In the genomic region with DNA sequence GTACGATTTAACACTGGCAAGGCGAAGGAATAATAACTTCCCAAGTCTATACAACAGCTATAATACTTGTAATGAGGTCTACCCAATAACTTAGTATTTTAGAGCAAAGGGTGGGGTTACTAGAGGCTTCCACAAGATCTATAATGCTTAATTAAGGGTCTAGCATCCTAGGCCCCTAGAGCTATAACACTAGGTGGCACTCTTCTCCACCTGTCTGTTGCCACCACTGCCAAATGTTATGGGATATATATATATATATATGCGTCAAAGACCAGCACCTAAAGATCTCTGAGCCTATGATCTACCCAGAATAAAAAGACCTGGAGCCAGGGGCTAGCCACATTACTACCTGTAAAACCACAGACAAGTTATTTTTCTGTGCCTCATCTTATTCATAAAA, we compare ENCODE assay signal across 14 mouse cellular contexts. TPM values are rescaled to one million over a fixed set of nuclear protein-coding genes. Genes with fewer than 3 reads are reported as not detected.
DNase-seq lines count a peak whose midpoint lies in the region; ATAC-seq and TF ChIP-seq lines count a peak whose summit lies in the region.
"Had no signal": no experiment of that assay in that cellular context is flagged by ENCODE, and none has a peak within 500 bp of the region (broad histone marks: within the 10 kb centered on the region; RNA-seq: fewer than 3 reads in every experiment).

No protein-coding gene starts in this region.

- H3K36me3 ChIP-seq in forebrain, embryonic 14.5 days (ENCODE audit: control insufficient read depth, insufficient read depth, low read length) = no peaks in the 10 kb centered on the region
- no peaks in the 10 kb centered on the region for H3K36me3 ChIP-seq in forebrain, embryonic 11.5 days (ENCODE audit: control insufficient read depth, insufficient read depth, low read length)
- peaks cover 2 to 14% of the 10 kb centered on the region in 2 experiments for H3K36me3 ChIP-seq in CH12.LX (replicated peaks in 1 of 2; ENCODE audit: control insufficient read depth in 1 of 2, insufficient read depth in 1 of 2, low read length in 1 of 2)
- H3K36me3 ChIP-seq: limb, embryonic 15.5 days; stomach, embryonic 15.5 days had no signal

- H3K27me3 ChIP-seq in forebrain, embryonic 14.5 days (replicated peaks; ENCODE audit: control insufficient read depth, insufficient read depth, low read length) = no peaks in the 10 kb centered on the region
- H3K27me3 ChIP-seq in forebrain, embryonic 11.5 days (ENCODE audit: control insufficient read depth, insufficient read depth, low read length) = no peaks in the 10 kb centered on the region
- no peaks in the 10 kb centered on the region for H3K27me3 ChIP-seq in CH12.LX (replicated peaks)
- H3K27me3 ChIP-seq: limb, embryonic 15.5 days; stomach, embryonic 15.5 days had no signal

- no peak overlapping the region for H3K9ac ChIP-seq in forebrain, embryonic 14.5 days (ENCODE audit: low read length)
- no peak overlapping the region for H3K9ac ChIP-seq in forebrain, embryonic 11.5 days (ENCODE audit: low read length)
- H3K9ac ChIP-seq in CH12.LX (ENCODE audit: insufficient read depth, low read depth) = no peak overlapping the region
- H3K9ac ChIP-seq: limb, embryonic 15.5 days; stomach, embryonic 15.5 days had no signal

- peaks cover 18% of the 10 kb centered on the region for H3K4me1 ChIP-seq in forebrain, embryonic 14.5 days (ENCODE audit: control insufficient read depth, insufficient read depth, low read length)
- H3K4me1 ChIP-seq in forebrain, embryonic 11.5 days (replicated peaks; ENCODE audit: control insufficient read depth, insufficient read depth, low read length) = peaks cover 3% of the 10 kb centered on the region; the same call in 1 of the 2 replicates
- peaks cover 7% of the 10 kb centered on the region for H3K4me1 ChIP-seq in lung, adult 2 months (ENCODE audit: control insufficient read depth, insufficient read depth, low read length)
- H3K4me1 ChIP-seq in CH12.LX (ENCODE audit: control insufficient read depth in 1 of 2, insufficient read depth in 2 of 2) = peaks cover 0 to 20% of the 10 kb centered on the region in 2 experiments; a peak in 2 of 4 replicates

- TF ChIP-seq EP300 in CH12.LX (IDR thresholded peaks at IDR 0.05; ENCODE audit: low read length) = no peak

- peak; percentile 65 for TF ChIP-seq RAD21 in CH12.LX (IDR thresholded peaks at IDR 0.05; ENCODE audit: low read depth, low read length)

- in situ Hi-C loops in CH12.LX (cut with MboI; ENCODE audit: low pct_ligation_motif_present, low pct_unique_long_range_greater_than_20kb, low sequenced_read_pairs) = loop anchor here (10.0 kb wide), 1 partner anchor 325 kb away; no protein-coding TSS in a partner anchor

- 0 out of 2 replicates have a peak, but pooled peaks have one; percentile 4 for TF ChIP-seq CTCF in lung, adult 2 months (IDR thresholded peaks at IDR 0.05; ENCODE audit: insufficient read depth, low read length)
- TF ChIP-seq CTCF in CH12.LX (conservative IDR thresholded peaks at IDR 0.05 in 1 of 2, IDR thresholded peaks at IDR 0.05 in 1 of 2; ENCODE audit: low read depth in 2 of 2, low read length in 2 of 2) = peak in 1 of 2 experiments; percentile 72; a peak in 2 of 4 replicates

- DNase-seq in forebrain, embryonic 14.5 days (ENCODE audit: low spot score) = peak; percentile 58
- no peak for DNase-seq in forebrain, embryonic 11.5 days (ENCODE audit: low spot score)
- no peak for DNase-seq in lung, adult 2 months
- DNase-seq in lung, adult 18-20 months = no peak
- no peak for DNase-seq in CH12.LX (ENCODE audit: extremely low read depth)
- DNase-seq in natural killer cell, adult 2 months (ENCODE audit: low spot score in 2 of 2) = peak; percentile 37 to 51
- no peak for DNase-seq in urinary bladder, postnatal 14 days (ENCODE audit: low spot score)
- no peak for DNase-seq in heart, postnatal 4 days

- TF ChIP-seq POLR2A in lung, adult 2 months (IDR thresholded peaks at IDR 0.05; ENCODE audit: borderline replicate concordance, extremely low read depth, low read depth, low read length) = no peak
- TF ChIP-seq POLR2A in CH12.LX (IDR thresholded peaks at IDR 0.05; ENCODE audit: low read depth, low read length) = no peak

- H3K9me3 ChIP-seq in forebrain, embryonic 14.5 days (replicated peaks; ENCODE audit: control insufficient read depth, low read length) = no peaks in the 10 kb centered on the region
- no peaks in the 10 kb centered on the region for H3K9me3 ChIP-seq in forebrain, embryonic 11.5 days (ENCODE audit: control insufficient read depth, low read length)
- no peaks in the 10 kb centered on the region for H3K9me3 ChIP-seq in CH12.LX (replicated peaks; ENCODE audit: low read length)
- H3K9me3 ChIP-seq: limb, embryonic 15.5 days; stomach, embryonic 15.5 days had no signal

- peaks cover 7% of the 10 kb centered on the region for H3K79me2 ChIP-seq in CH12.LX (replicated peaks; ENCODE audit: control insufficient read depth, extremely low read depth, insufficient read depth, poor library complexity, severe bottlenecking)

- dilution Hi-C loops in CH12.LX (cut with MboI; ENCODE audit: extremely low pct_ligation_motif_present, extremely low pct_unique_long_range_greater_than_20kb, low sequenced_read_pairs) = no loop called here

- H3K4me3 ChIP-seq in forebrain, embryonic 14.5 days (ENCODE audit: low read depth, low read length) = no peak overlapping the region
- H3K4me3 ChIP-seq in forebrain, embryonic 11.5 days (ENCODE audit: low read depth, low read length) = no peak overlapping the region
- no peak overlapping the region for H3K4me3 ChIP-seq in lung, adult 2 months (replicated peaks; ENCODE audit: extremely low read depth, low read depth, low read length)
- H3K4me3 ChIP-seq in CH12.LX (replicated peaks in 1 of 3; ENCODE audit: low read depth in 2 of 3, low read length in 2 of 3, poor library complexity in 1 of 3) = no peak overlapping the region
- H3K4me3 ChIP-seq: limb, embryonic 15.5 days; stomach, embryonic 15.5 days had no signal

- 65% methylated on average over 3 of the region's 3 CpGs for WGBS in forebrain, embryonic 14.5 days
- 72% methylated on average over 3 of the region's 3 CpGs for WGBS in forebrain, embryonic 11.5 days
- 62% methylated on average over 3 of the region's 3 CpGs for WGBS in lung, adult 2 months

- H3K4me2 ChIP-seq in forebrain, embryonic 14.5 days (ENCODE audit: low read length) = no peak overlapping the region
- H3K4me2 ChIP-seq in forebrain, embryonic 11.5 days (ENCODE audit: low read depth, low read length, severe bottlenecking) = no peak overlapping the region
- H3K4me2 ChIP-seq in CH12.LX (ENCODE audit: insufficient read depth, low read depth, poor library complexity, severe bottlenecking) = no peak overlapping the region
- H3K4me2 ChIP-seq: limb, embryonic 15.5 days; stomach, embryonic 15.5 days had no signal

- no peak overlapping the region for H3K27ac ChIP-seq in forebrain, embryonic 14.5 days (ENCODE audit: low read depth, low read length)
- no peak overlapping the region for H3K27ac ChIP-seq in forebrain, embryonic 11.5 days (ENCODE audit: low read depth, low read length)
- H3K27ac ChIP-seq in CH12.LX (ENCODE audit: insufficient read depth, low read depth) = no peak overlapping the region
- H3K27ac ChIP-seq: limb, embryonic 15.5 days; stomach, embryonic 15.5 days had no signal

- ATAC-seq in forebrain, embryonic 14.5 days = no peak
- no peak for ATAC-seq in forebrain, embryonic 11.5 days (replicated peaks; ENCODE audit: low FRiP score)
- ATAC-seq: midbrain, embryonic 16.5 days had no signal

TF ChIP-seq in CH12.LX, 34 proteins besides CTCF, POLR2A, EP300 and RAD21 (continues in another document):
- TF ChIP-seq SMC3 (IDR thresholded peaks at IDR 0.05; ENCODE audit: low read depth, low read length) (peak; percentile 54), MXI1 (IDR thresholded peaks at IDR 0.05; ENCODE audit: low read depth, low read length) (no peak)

RNA-seq across cellular contexts. Expression of a gene that starts 3.2 kb away (rescaled TPM):
- 47.0 and 59.8 TPM in 2 replicates for polyA plus RNA-seq in forebrain, embryonic 14.5 days (2014; fragmentation: Nextera tagmentation; extraction: Ambion mirVana)
- 31.9 and 34.4 TPM in 2 replicates for polyA plus RNA-seq in forebrain, embryonic 11.5 days (2014; fragmentation: Nextera tagmentation; extraction: Ambion mirVana)
- polyA plus RNA-seq in lung, adult 2 months (2012; rRNA removed) = 0.45 and 0.63 TPM in 2 replicates
- total RNA-seq in CH12.LX (2012; rRNA removed) (7.1 and 7.9 TPM in 2 replicates), CH12.LX (2014; rRNA removed) (5.5 and 12.7 TPM in 2 replicates)
- 6.1 and 15.4 TPM in 2 replicates for polyA plus RNA-seq in CH12.LX (2012; ENCODE audit: insufficient read length, low read depth)
- total RNA-seq in heart, postnatal 4 days (2021) = 10 to 100 TPM in 1 of 2 experiments, 1 to 10 TPM in 1; 8.2 to 11.4 TPM

RNA-seq across cellular contexts. Expression of a gene that starts 3.3 kb away (rescaled TPM):
- 12.3 and 14.2 TPM in 2 replicates for polyA plus RNA-seq in forebrain, embryonic 14.5 days (2014; fragmentation: Nextera tagmentation; extraction: Ambion mirVana)
- 12.7 and 14.0 TPM in 2 replicates for polyA plus RNA-seq in forebrain, embryonic 11.5 days (2014; fragmentation: Nextera tagmentation; extraction: Ambion mirVana)
- 2.1 and 2.6 TPM in 2 replicates for polyA plus RNA-seq in lung, adult 2 months (2012; rRNA removed)
- total RNA-seq in CH12.LX (2012; rRNA removed) (3.9 and 7.2 TPM in 2 replicates), CH12.LX (2014; rRNA removed) (10.9 and 11.1 TPM in 2 replicates)
- 13.9 and 14.6 TPM in 2 replicates for polyA plus RNA-seq in CH12.LX (2012; ENCODE audit: insufficient read length, low read depth)
- 1 to 10 TPM; 5.7 to 6.0 TPM for total RNA-seq in heart, postnatal 4 days (2021)

RNA-seq across cellular contexts. Expression of a gene that starts 17.3 kb away (rescaled TPM):
- not detected in 2 replicates for polyA plus RNA-seq in forebrain, embryonic 14.5 days (2014; fragmentation: Nextera tagmentation; extraction: Ambion mirVana)
- not detected in 2 replicates for polyA plus RNA-seq in forebrain, embryonic 11.5 days (2014; fragmentation: Nextera tagmentation; extraction: Ambion mirVana)
- not detected in 2 replicates for polyA plus RNA-seq in lung, adult 2 months (2012; rRNA removed)
- not detected in 2 replicates for total RNA-seq in CH12.LX (2012; rRNA removed)
- total RNA-seq in CH12.LX (2014; rRNA removed) = not detected in 2 replicates
- not detected in 2 replicates for polyA plus RNA-seq in CH12.LX (2012; ENCODE audit: insufficient read length, low read depth)
- not detected for total RNA-seq in heart, postnatal 4 days (2021)
- total RNA-seq: adrenal gland, postnatal 4 days had no signal
- polyA plus RNA-seq: heart, embryonic 16.5 days; kidney, embryonic 14.5 days; limb, embryonic 15.5 days; midbrain, embryonic 16.5 days; stomach, embryonic 15.5 days had no signal

RNA-seq across cellular contexts. Expression of a gene that starts 17.3 kb away (rescaled TPM):
- 30.6 and 36.6 TPM in 2 replicates for polyA plus RNA-seq in forebrain, embryonic 14.5 days (2014; fragmentation: Nextera tagmentation; extraction: Ambion mirVana)
- polyA plus RNA-seq in forebrain, embryonic 11.5 days (2014; fragmentation: Nextera tagmentation; extraction: Ambion mirVana) = 45.9 and 46.0 TPM in 2 replicates
- polyA plus RNA-seq in lung, adult 2 months (2012; rRNA removed) = 13.3 and 16.8 TPM in 2 replicates
- 20.9 and 27.4 TPM in 2 replicates for total RNA-seq in CH12.LX (2012; rRNA removed)
- total RNA-seq in CH12.LX (2014; rRNA removed) = 30.0 and 33.6 TPM in 2 replicates
- polyA plus RNA-seq in CH12.LX (2012; ENCODE audit: insufficient read length, low read depth) = 19.6 and 21.1 TPM in 2 replicates
- 10 to 100 TPM; 13.0 to 13.5 TPM for total RNA-seq in heart, postnatal 4 days (2021)

RNA-seq across cellular contexts. Expression of a gene that starts 17.5 kb away (rescaled TPM):
- polyA plus RNA-seq in forebrain, embryonic 14.5 days (2014; fragmentation: Nextera tagmentation; extraction: Ambion mirVana) = 53.0 and 58.2 TPM in 2 replicates
- 70.6 and 79.2 TPM in 2 replicates for polyA plus RNA-seq in forebrain, embryonic 11.5 days (2014; fragmentation: Nextera tagmentation; extraction: Ambion mirVana)
- 11.4 and 14.6 TPM in 2 replicates for polyA plus RNA-seq in lung, adult 2 months (2012; rRNA removed)
- total RNA-seq in CH12.LX (2012; rRNA removed) = 47.8 and 48.8 TPM in 2 replicates
- total RNA-seq in CH12.LX (2014; rRNA removed) = 80.4 and 89.4 TPM in 2 replicates
- 44.7 and 46.3 TPM in 2 replicates for polyA plus RNA-seq in CH12.LX (2012; ENCODE audit: insufficient read length, low read depth)
- total RNA-seq in heart, postnatal 4 days (2021) = 10 to 100 TPM; 37.3 to 39.1 TPM

Comparison
In these comparisons a context has a peak if more than half of its experiments do, and no peak if none do; other contexts are left out.
1. DNase-seq: peak in forebrain, embryonic 14.5 days (single experiment) and natural killer cell, adult 2 months (2 of 2); none in forebrain, embryonic 11.5 days (single experiment), lung, adult 2 months (single experiment), lung, adult 18-20 months (0 of 2), CH12.LX (single experiment), urinary bladder, postnatal 14 days (single experiment) and heart, postnatal 4 days (single experiment).